Mouse (Mus musculus) large intestine, adult 2 months (tissue): Measurements from ENCODE around the gene Spop. TPM values are rescaled to one million over a fixed set of nuclear protein-coding genes. Genes with fewer than 3 reads are reported as not detected.
"Not testable (repeated sequence)": the region's sequence is repeated elsewhere in the genome, so short reads cannot be mapped to it uniquely, and the experiment has no call there.

ENCODE experiments used
- DNase-seq: peaks from one replicate; pipeline ENCODE4 v3.0.0-alpha.2; 2012; ENCODE audit warnings: low read depth, low spot score
- WGBS: fragments of 180-500 bp; shearing (Covaris S2); methylation state at CpG from one replicate; pipeline ENCODE4 v1.1.7; 2018; 5-methylcytosine and 5-hydroxymethylcytosine counted together
- polyA plus RNA-seq: library from polyadenylated mRNA; depleted of rRNA; stranded (reverse); fragments of >200 nt; gene quantifications from 2 replicates; pipeline ENCODE4 v1.2.3, GENCODE M21; 2012

Spop gene
- polyA plus RNA-seq, 1 experiment = 28.2 TPM

GRCm38 (mm10) chr11:95485634-95486033 lies 71.8 kb downstream of the Spop start:
- WGBS = 93% methylated on average over 18 of the region's 18 CpGs

GRCm38 (mm10) chr11:95487237-95487636 lies 73.4 kb downstream of the Spop start:
- 95% methylated on average over 2 of the region's 2 CpGs for WGBS
- DNase-seq = no peak

More at GRCm38 (mm10) chr11:95485634-95486033, 71.8 kb downstream of the Spop start:
- DNase-seq = no peak

GRCm38 (mm10) chr11:95490104-95490503 lies 76.2 kb downstream of the Spop start:
- DNase-seq = no peak
- WGBS = 89% methylated on average over 14 of the region's 14 CpGs

DNA sequence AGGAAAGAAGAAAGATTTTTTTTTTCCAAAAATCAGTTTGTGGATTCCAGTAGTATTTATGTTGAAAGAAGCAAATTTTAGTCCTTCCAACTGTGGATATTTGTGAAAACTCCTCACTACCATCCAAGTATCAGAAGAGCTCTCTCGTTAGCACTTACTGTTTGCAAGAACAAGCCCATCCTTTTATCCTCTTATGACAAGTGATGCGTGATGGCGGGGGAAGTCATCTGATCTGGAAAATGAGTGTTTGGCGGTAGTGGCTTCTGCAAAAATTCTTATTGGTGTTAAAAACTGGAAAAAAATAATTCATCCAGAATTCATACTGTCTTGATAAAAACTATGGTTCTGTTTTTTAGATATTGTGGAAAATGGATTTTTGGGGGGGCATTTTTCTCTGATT lies 78.4 kb downstream of the Spop start:
- DNase-seq = no peak
- 95% methylated on average over 4 of the region's 4 CpGs for WGBS

DNA sequence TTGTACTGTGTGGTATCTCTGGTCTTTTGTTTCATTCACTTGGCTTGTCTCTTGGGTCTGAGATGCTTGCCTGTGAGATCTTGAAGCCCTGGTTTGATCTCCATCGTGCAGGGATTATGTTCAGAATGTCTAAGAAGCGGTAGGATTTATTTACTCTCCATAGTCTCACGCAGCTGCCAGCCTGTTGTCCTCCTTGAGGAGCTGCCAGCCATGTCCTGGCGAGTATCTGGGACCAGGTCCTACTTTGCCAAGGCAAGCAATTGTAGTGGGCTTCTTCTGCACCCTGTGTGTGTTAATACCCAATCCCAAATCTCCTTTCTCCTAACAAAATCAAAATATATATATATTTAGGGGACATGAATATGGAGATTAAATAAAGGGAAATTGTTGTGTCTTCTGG lies 79.1 kb downstream of the Spop start:
- no peak for DNase-seq
- whole genome bisulfite sequencing = 85% methylated on average over 4 of the region's 4 CpGs

GRCm38 (mm10) chr11:95493950-95494349 lies 80.1 kb downstream of the Spop start:
- WGBS = 87% methylated on average over 9 of the region's 9 CpGs
- DNase-seq = no peak

DNA sequence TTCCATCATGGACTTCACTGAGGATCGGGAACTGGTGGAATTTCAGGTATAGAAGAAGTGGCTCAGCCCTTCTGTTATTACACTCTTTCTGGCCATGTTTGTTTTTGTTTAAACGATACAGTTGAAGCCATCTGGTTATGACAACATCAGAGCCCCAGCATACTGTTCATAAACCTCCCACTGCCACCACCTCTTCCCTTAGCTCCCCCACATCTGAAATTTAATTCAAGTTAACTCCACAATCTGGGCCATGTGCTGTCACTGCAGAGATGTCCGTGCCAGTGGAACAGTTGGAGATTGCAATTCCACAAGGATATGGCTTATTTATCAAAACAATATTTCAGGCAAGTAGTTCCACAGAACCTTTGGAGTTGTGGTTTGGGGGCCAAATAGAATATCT lies 80.5 kb downstream of the Spop start:
- no peak for DNase-seq
- 74% methylated on average over 3 of the region's 3 CpGs for WGBS

GRCm38 (mm10) chr11:95495883-95496282 lies 82.0 kb downstream of the Spop start:
- DNase-seq = no peak
- 87% methylated on average over 9 of the region's 9 CpGs for WGBS

DNA sequence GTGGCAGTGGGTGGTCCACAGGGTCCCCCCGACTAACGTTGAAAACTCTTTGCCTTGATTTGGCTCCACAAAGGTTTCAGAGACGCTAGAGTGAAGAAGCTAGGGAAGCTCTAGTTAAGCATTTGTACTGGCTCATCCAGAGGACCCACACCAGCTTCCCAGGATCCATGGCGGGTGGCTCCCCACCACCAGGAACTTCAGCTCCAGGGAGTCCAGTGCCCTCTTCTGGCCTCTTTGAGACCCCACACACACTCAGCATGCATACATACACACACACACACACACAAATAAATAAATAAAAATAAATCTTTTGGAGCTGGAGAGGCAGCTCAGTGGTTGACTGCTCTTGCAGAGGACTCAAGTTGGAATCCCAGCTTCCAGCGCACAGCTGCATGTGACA lies 84.0 kb downstream of the Spop start:
- WGBS = 94% methylated on average over 5 of the region's 5 CpGs

DNA sequence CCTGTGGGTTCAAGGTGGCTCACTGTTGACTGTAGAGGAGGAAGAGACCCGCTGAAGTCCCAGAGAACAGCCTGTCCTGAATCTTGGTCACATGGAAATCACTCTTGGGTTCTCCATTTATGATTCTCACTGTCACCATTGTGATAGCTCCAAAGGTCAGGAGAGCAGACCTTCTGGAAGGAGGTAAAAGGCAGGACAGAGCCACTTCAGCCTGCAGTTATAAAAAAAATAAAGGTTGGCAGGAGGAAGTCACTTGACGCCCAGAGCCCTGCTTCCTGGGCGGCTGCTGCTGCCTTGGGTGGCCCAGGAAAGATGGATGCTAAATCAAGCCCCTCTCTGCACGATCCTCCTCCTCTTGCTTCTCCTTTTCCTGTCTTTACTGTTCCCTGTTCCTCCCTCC lies 86.5 kb downstream of the Spop start:
- WGBS = 22% methylated on average over 4 of the region's 4 CpGs
- no peak for DNase-seq

More for the DNA sequence above, 84.0 kb downstream of the Spop start:
- no peak for DNase-seq

DNA sequence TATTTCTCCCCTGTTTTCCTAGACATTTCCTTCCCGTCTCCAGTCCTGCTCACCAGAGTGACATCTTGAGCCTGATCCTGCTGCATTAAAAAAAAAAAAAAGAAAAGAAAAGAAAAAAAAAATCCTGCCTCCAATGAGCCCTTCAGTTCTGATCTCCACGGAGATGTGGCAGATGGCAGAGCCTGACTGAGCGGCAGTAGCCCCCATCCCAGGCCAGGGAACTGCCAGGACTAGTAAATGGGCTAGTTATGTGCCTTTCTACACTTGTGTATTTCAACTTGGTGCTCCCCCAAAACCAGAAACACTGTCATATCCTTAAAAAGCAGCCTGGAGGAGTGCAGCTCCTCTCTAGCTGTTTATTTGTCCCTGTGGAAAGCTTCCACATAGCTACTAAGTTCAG lies 87.0 kb downstream of the Spop start:
- WGBS = 62% methylated on average over 3 of the region's 3 CpGs
- DNase-seq = no peak

GRCm38 (mm10) chr11:95501826-95502225 lies 87.9 kb downstream of the Spop start:
- 73% methylated on average over 8 of the region's 8 CpGs for WGBS
- not testable (repeated sequence) for DNase-seq

- WGBS = 40% methylated on average over 10 of the region's 10 CpGs
- no peak for DNase-seq
These were observed 89.8 kb downstream of the Spop start for GRCm38 (mm10) chr11:95503581-95504180.

DNA sequence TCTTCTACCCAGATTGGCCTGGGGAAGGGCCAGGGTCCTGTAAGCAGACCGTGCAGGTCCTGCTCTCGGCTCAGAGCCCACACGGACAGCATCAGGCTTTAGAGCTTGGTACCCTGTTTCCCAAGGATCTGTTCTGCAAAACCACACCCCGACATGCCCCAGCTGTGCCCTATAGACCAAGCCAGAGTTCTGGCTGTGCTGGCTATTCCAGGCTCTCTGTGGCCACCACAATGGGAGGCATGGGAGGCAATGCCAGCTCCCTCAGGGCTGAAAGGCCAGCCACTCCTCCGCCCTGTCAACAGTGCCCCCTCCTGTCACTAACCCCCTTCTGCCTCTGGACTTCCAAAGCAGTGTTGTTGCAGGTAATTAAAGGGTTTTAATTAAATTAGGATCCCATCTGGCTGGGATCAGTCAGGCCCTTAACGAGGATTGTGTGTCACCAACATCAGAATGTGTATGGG lies 90.4 kb downstream of the Spop start:
- no peak for DNase-seq
- 77% methylated on average over 6 of the region's 6 CpGs for WGBS

DNA sequence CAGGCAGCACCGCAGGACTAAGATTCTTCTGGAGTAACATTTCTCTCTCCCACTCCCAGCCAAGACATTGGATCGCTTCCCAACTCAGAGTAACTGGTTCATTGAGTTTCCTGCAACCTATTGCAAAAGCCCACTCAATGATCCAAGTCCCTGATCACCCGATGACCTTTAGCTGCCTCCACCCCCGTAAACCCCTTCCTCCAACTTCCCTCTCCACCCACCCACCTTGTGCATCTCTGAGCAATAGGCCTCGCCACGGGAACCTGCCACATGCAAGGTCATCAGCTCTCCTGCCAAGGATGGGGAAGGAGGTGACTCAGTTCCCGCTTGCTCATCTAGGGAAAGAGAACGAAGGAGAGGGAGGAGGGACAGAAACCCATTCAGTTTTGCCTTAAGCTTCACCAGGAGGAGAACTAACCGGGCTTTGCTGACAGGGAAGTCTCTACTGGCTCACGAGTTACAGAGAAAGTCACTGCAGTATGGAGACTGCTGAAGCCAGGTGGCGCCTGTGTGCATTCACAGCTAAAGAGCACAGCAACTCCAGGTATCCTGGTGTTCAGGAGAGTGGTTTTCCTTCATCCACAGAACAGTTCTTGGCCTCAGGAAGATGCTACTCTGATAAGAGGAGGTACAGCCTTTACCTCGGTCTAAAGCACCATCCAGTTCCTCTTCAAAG lies 93.3 kb downstream of the Spop start:
- no peak for DNase-seq
- WGBS = 34% methylated on average over 12 of the region's 12 CpGs

DNA sequence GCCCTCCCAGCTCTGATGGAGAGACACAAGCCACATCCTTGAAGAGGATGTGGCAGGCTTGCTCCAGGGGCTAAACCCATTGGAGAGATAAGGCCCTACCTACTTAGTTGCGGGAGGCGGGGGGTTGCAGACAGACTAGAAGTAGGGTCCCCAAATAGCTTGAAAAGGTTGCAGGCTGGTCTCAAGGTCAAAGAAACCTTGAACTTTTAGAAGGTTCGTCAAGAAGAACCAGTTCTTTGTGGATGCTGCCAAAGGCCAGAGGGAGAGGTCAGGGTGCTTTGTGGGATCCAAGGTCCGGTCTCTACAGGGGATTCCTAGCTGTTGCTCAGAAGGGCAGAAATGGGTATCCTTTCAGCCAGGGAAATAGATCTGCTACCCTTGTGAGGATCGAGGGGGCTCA lies 93.9 kb downstream of the Spop start:
- no peak for DNase-seq
- 70% methylated on average over 5 of the region's 5 CpGs for WGBS

DNA sequence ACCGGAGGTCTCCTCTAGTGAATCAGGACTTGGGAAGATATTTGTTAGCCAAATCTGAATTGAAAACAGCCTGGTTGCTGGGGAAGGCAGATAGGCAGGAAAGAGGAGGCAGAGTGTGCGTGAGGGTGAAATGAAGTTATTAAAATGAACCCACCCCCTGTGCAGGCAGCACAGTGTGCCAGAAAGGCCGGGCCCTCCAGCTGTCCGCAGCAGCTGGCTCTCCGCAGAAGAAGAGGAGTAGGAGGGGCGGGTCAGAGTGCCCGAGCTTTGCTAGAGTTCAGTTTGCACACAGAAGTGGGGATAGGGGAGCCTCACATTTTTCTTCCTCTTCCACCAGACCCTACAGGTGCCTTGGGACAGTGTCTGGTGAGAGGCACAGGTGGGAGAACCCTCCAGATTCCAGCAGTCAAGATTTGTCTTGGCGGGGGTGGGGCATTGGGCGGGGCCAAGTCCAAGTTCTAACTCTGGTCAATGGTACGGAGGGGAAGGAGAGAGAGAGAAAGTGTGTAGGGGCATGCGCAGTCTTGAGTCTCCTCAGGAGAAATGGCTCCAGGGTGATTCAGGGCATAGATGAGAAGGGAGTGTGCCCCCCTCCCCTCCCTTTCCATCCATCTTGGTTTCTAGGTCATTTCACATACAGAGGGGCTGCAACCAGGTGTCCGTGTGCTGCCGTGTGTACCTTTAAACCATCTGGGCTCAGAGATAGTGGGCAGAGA lies 94.5 kb downstream of the Spop start:
- DNase-seq = no peak
- 34% methylated on average over 13 of the region's 13 CpGs for WGBS

GRCm38 (mm10) chr11:95509126-95509717 lies 95.3 kb downstream of the Spop start:
- 57% methylated on average over 6 of the region's 6 CpGs for WGBS
- no peak for DNase-seq

DNA sequence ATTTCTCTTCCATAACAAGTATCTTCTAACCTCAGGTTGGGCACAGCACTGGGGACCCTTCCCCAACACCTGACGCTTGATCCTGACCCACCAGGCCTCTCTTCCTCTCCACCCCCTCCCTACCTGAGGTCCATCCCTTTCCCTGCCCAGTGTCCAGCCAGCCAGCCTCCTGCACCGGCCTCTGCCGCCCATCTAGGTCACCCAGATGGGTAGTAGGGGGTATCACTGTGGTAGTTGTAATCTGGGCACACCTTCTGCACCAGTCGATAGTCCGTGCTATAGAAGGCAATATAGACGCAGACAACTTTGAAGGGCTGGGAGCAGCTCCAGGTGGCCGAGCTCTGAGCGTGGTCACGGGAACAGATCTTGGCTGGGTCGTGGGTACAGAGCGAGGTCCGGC lies 96.8 kb downstream of the Spop start:
- no peak for DNase-seq
- 85% methylated on average over 12 of the region's 12 CpGs for WGBS

DNA sequence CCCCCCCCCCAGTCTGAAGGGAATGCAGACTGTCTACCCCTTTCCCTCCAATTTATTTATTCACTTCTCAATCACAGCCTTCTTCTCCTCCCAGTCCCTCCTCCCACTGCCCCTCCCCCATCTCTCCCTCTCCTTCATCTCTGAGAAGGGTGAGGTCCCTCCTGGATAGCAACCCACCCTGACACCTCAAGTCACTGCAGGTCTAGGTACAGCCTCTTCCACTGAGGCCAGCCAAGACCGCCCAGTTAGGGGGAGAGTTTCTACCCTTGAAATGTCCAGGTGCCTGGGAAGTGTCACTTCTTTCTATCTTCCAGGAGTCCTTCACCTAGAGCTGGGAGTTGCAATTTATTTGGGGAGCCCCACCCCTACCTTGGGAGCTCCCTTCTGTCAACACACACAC lies 98.0 kb downstream of the Spop start:
- WGBS = 81% methylated on average over 1 of the region's 1 CpGs
- DNase-seq = no peak
